Mouse (Mus musculus): Measurements from ENCODE around the gene Ebf1.

DNA sequence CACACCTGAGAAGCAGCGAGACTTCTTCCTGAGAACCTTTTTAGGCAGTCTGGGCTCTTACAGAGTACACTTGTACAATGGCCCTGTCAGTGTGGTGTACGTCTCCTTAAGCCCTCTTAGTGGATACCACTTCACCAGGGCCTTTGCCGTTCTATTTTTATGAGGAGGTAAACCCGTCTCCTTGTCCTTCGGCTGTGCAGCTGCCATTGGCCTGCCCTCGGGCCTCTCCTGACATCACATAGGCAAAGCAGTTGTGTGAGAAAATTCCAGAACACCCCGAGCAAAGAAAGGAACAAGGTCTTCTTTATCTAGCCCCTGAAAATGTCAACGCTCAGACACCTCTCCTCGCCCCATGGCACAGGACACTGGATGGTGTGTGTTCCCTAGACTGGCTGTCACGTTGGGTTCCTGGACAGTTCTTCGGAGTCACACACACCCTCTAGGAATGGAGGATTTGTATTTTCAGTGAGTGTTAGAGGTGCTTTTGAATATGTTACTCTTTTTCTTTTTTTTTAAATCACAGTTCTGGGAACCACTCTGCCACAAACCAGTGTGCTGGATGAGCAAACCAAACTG is 154.0 kb downstream of the Ebf1 start:
- TF ChIP-seq POLR2A (IDR thresholded peaks at IDR 0.05; ENCODE audit: control insufficient read depth, low read depth, low read length), result no peak
- TF ChIP-seq CTCF (IDR thresholded peaks at IDR 0.05; ENCODE audit: control insufficient read depth, insufficient read depth, insufficient replicate concordance, low read depth, low read length), result no peak
